Mouse (Mus musculus): ENCODE measurements around the gene Usp36.

The Usp36 gene

GRCm38 (mm10) chr11:118219066-118219465, 71.0 kb downstream of the Usp36 start:
- DNase-seq = no peak

- DNase-seq = no peak
Observed at GRCm38 (mm10) chr11:118216468-118216867, 73.6 kb downstream of the Usp36 start.

GRCm38 (mm10) chr11:118215928-118216458, 74.1 kb downstream of the Usp36 start:
- no peak for DNase-seq

- DNase-seq = no peak
Observed at GRCm38 (mm10) chr11:118212636-118213112, 77.4 kb downstream of the Usp36 start.

GRCm38 (mm10) chr11:118211749-118212635, 78.1 kb downstream of the Usp36 start:
- no peak for DNase-seq

GRCm38 (mm10) chr11:118210962-118211361, 79.1 kb downstream of the Usp36 start:
- DNase-seq = no peak

- no peak for DNase-seq
Observed at GRCm38 (mm10) chr11:118210116-118210515, 79.9 kb downstream of the Usp36 start.
